Mouse (Mus musculus) kidney, adult 11 months (tissue): Measurements from ENCODE around the gene Timp3.
A peak's percentile ranks its signal among the peaks of the same experiment; 100 is the strongest.

Experiments used
- DNase-seq: peaks from one replicate; pipeline ENCODE4 v3.0.0; 2022

The Timp3 gene

GRCm38 (mm10) chr10:86300293-86301116, at the start of gene Timp3:
Gene Timp3, plus strand, starts transcription at chr10:86300372.
- peak; percentile 91 for DNase-seq

- no peak for DNase-seq
These were observed 44.0 kb upstream of the Timp3 start for GRCm38 (mm10) chr10:86256221-86256620.

GRCm38 (mm10) chr10:86257045-86257444, 43.1 kb upstream of the Timp3 start:
- DNase-seq, result no peak

- no peak for DNase-seq
These were observed 42.1 kb upstream of the Timp3 start for GRCm38 (mm10) chr10:86258046-86258445.

- peak; percentile 19 for DNase-seq
These were observed 41.2 kb upstream of the Timp3 start for GRCm38 (mm10) chr10:86258992-86259391.

- DNase-seq, result no peak
These were observed 38.4 kb upstream of the Timp3 start for GRCm38 (mm10) chr10:86261725-86262124.

GRCm38 (mm10) chr10:86264618-86265017, 35.6 kb upstream of the Timp3 start:
- peak; percentile 62 for DNase-seq

- DNase-seq, result no peak
These were observed 29.9 kb upstream of the Timp3 start for GRCm38 (mm10) chr10:86270254-86270653.

GRCm38 (mm10) chr10:86272826-86273225, 27.3 kb upstream of the Timp3 start:
- peak; percentile 36 for DNase-seq

GRCm38 (mm10) chr10:86273410-86274191, 26.6 kb upstream of the Timp3 start:
- peak; percentile 84 for DNase-seq

- no peak for DNase-seq
These were observed 24.6 kb upstream of the Timp3 start for GRCm38 (mm10) chr10:86275585-86275984.

- DNase-seq, result no peak
These were observed 22.8 kb upstream of the Timp3 start for GRCm38 (mm10) chr10:86277327-86277726.

GRCm38 (mm10) chr10:86278481-86278880, 21.7 kb upstream of the Timp3 start:
- no peak for DNase-seq

GRCm38 (mm10) chr10:86279579-86280168, 20.5 kb upstream of the Timp3 start:
- DNase-seq, result no peak

- no peak for DNase-seq
These were observed 18.9 kb upstream of the Timp3 start for GRCm38 (mm10) chr10:86281238-86281637.

- peak; percentile 76 for DNase-seq
These were observed 13.7 kb upstream of the Timp3 start for GRCm38 (mm10) chr10:86286508-86286907.

- peak; percentile 93 for DNase-seq
These were observed 9.9 kb upstream of the Timp3 start for GRCm38 (mm10) chr10:86290109-86290771.

- DNase-seq, result no peak
These were observed 6.3 kb upstream of the Timp3 start for GRCm38 (mm10) chr10:86293880-86294279.

GRCm38 (mm10) chr10:86294599-86295365, 5.4 kb upstream of the Timp3 start:
- peak; percentile 89 for DNase-seq

GRCm38 (mm10) chr10:86295454-86296098, 4.6 kb upstream of the Timp3 start:
- no peak for DNase-seq

GRCm38 (mm10) chr10:86296111-86296510, 4.1 kb upstream of the Timp3 start:
- peak; percentile 84 for DNase-seq

- peak; percentile 34 for DNase-seq
These were observed 2.9 kb upstream of the Timp3 start for GRCm38 (mm10) chr10:86297307-86297706.
